Comparison of ENCODE assay signal across 10 mouse cellular contexts in genomic region chr6:30572456-30573311, GRCm38 (mm10). TPM values are rescaled to one million over a fixed set of nuclear protein-coding genes. Genes with fewer than 3 reads are reported as not detected.
DNase-seq lines count a peak whose midpoint lies in the region; ATAC-seq and TF ChIP-seq lines count a peak whose summit lies in the region.
"Had no signal": no experiment of that assay in that cellular context is flagged by ENCODE, and none has a peak within 500 bp of the region (broad histone marks: within the 10 kb centered on the region; RNA-seq: fewer than 3 reads in every experiment).

No protein-coding gene starts in this region.

- 26% methylated on average over 20 of the region's 20 CpGs for WGBS in heart, embryonic 13.5 days
- WGBS in stomach, embryonic 16.5 days, result 57% methylated on average over 20 of the region's 20 CpGs

- ATAC-seq in heart, embryonic 13.5 days (ENCODE audit: extremely low read depth, insufficient number of reproducible peaks, low FRiP score, low TSS enrichment), result peak; percentile 82
- peak; percentile 41; the same call in 1 of the 2 replicates for ATAC-seq in stomach, embryonic 16.5 days (ENCODE audit: insufficient read depth, low FRiP score)
- no peak for ATAC-seq in erythroid progenitor cell, adult 5-6 weeks (replicated peaks; ENCODE audit: low FRiP score, poor library complexity, severe bottlenecking)

- H3K4me3 ChIP-seq in testis, adult 2 months (ENCODE audit: control insufficient read depth, low read depth, low read length), result peak overlapping the region; percentile 20
- H3K4me3 ChIP-seq in heart, embryonic 13.5 days, result no peak overlapping the region
- no peak overlapping the region for H3K4me3 ChIP-seq in stomach, embryonic 16.5 days (replicated peaks; ENCODE audit: low read length)

- peak overlapping the region; percentile 72 for H3K9ac ChIP-seq in heart, embryonic 13.5 days
- H3K9ac ChIP-seq in stomach, embryonic 16.5 days (ENCODE audit: low read length), result no peak overlapping the region

- H3K4me1 ChIP-seq in testis, adult 2 months (ENCODE audit: control insufficient read depth, insufficient read depth, low read length), result peaks cover 6% of the 10 kb centered on the region
- peaks cover 63% of the 10 kb centered on the region for H3K4me1 ChIP-seq in heart, embryonic 13.5 days
- H3K4me1 ChIP-seq in stomach, embryonic 16.5 days (ENCODE audit: control insufficient read depth, insufficient read depth, low read length), result peaks cover 15% of the 10 kb centered on the region

- no peak for TF ChIP-seq CTCF in testis, adult 2 months (IDR thresholded peaks at IDR 0.05; ENCODE audit: control insufficient read depth, insufficient read depth, insufficient replicate concordance, low read depth, low read length)

- no peak overlapping the region for H3K27ac ChIP-seq in testis, adult 2 months (ENCODE audit: control insufficient read depth, insufficient read depth, low read depth, low read length)
- peak overlapping the region; percentile 95 for H3K27ac ChIP-seq in heart, embryonic 13.5 days (replicated peaks)
- peak overlapping the region; percentile 50 for H3K27ac ChIP-seq in stomach, embryonic 16.5 days (ENCODE audit: low read length)

- H3K36me3 ChIP-seq in testis, adult 2 months (ENCODE audit: control insufficient read depth, insufficient read depth, low read length), result no peaks in the 10 kb centered on the region
- no peaks in the 10 kb centered on the region for H3K36me3 ChIP-seq in heart, embryonic 13.5 days
- H3K36me3 ChIP-seq in stomach, embryonic 16.5 days (ENCODE audit: control insufficient read depth, insufficient read depth, low read length), result no peaks in the 10 kb centered on the region
- H3K36me3 ChIP-seq: G1E had no signal

- H3K27me3 ChIP-seq in testis, adult 2 months (ENCODE audit: control insufficient read depth, insufficient read depth, low read length), result no peaks in the 10 kb centered on the region
- no peaks in the 10 kb centered on the region for H3K27me3 ChIP-seq in heart, embryonic 13.5 days (replicated peaks)
- H3K27me3 ChIP-seq in stomach, embryonic 16.5 days (ENCODE audit: control insufficient read depth, insufficient read depth, low read length), result no peaks in the 10 kb centered on the region

- peak overlapping the region; percentile 44 for H3K4me2 ChIP-seq in heart, embryonic 13.5 days
- no peak overlapping the region for H3K4me2 ChIP-seq in stomach, embryonic 16.5 days (ENCODE audit: low read depth, low read length)

- H3K9me3 ChIP-seq in heart, embryonic 13.5 days, result no peaks in the 10 kb centered on the region
- no peaks in the 10 kb centered on the region for H3K9me3 ChIP-seq in stomach, embryonic 16.5 days (replicated peaks; ENCODE audit: control insufficient read depth, low read length)
- H3K9me3 ChIP-seq: G1E had no signal

- TF ChIP-seq POLR2A in testis, adult 2 months (IDR thresholded peaks at IDR 0.05; ENCODE audit: control insufficient read depth, low read depth, low read length), result no peak

- no peak for DNase-seq in testis, postnatal 14 days (ENCODE audit: low spot score)
- DNase-seq in left cerebral cortex, adult 11 months (ENCODE audit: low spot score), result peak; percentile 85
- peak; percentile 78 for DNase-seq in mesoderm, embryonic 11.5 days (ENCODE audit: low read depth, low spot score)
- no peak for DNase-seq in gastrocnemius, adult 8-10 months (ENCODE audit: low spot score in 2 of 2)

RNA-seq across cellular contexts. Expression of gene Cpa4, which starts 4.5 kb away (rescaled TPM):
- polyA plus RNA-seq in testis, adult 2 months (2012; rRNA removed), result 0.05 TPM in 1 of 2 replicates, not detected in the other
- 2.5 and 3.3 TPM in 2 replicates for polyA plus RNA-seq in heart, embryonic 13.5 days (2015; fragmentation: Nextera tagmentation; extraction: Ambion mirVana)
- 1.4 and 1.5 TPM in 2 replicates for polyA plus RNA-seq in stomach, embryonic 16.5 days (2015; fragmentation: Nextera tagmentation; extraction: Ambion mirVana)
- not detected in 2 replicates for total RNA-seq in erythroid progenitor cell, adult 5-6 weeks (2015; ENCODE audit: low replicate concordance)
- total RNA-seq in erythroid progenitor cell, adult 5-6 weeks (2017; ENCODE audit: low replicate concordance), result not detected in 2 replicates
- not detected for total RNA-seq in gastrocnemius, adult 8-10 months (2022)
- polyA plus RNA-seq: G1E; spleen, adult 2 months had no signal

RNA-seq across cellular contexts. Expression of gene Cpa2, which starts 31.3 kb away (rescaled TPM):
- 1.1 and 1.4 TPM in 2 replicates for polyA plus RNA-seq in testis, adult 2 months (2012; rRNA removed)
- polyA plus RNA-seq in heart, embryonic 13.5 days (2015; fragmentation: Nextera tagmentation; extraction: Ambion mirVana), result 4.6 and 6.9 TPM in 2 replicates
- 688 and 708 TPM in 2 replicates for polyA plus RNA-seq in stomach, embryonic 16.5 days (2015; fragmentation: Nextera tagmentation; extraction: Ambion mirVana)
- total RNA-seq in erythroid progenitor cell, adult 5-6 weeks (2015; ENCODE audit: low replicate concordance), result not detected in 2 replicates
- total RNA-seq in erythroid progenitor cell, adult 5-6 weeks (2017; ENCODE audit: low replicate concordance), result not detected in 2 replicates
- total RNA-seq in gastrocnemius, adult 8-10 months (2022), result under 1 TPM in 1 of 4 experiments, not detected in 3; 0.21 TPM
- total RNA-seq: G1E had no signal
- polyA plus RNA-seq: G1E had no signal

RNA-seq across cellular contexts. Expression of gene Cpa5, which starts 38.1 kb away (rescaled TPM):
- polyA plus RNA-seq in testis, adult 2 months (2012; rRNA removed), result 76.6 and 89.5 TPM in 2 replicates
- polyA plus RNA-seq in heart, embryonic 13.5 days (2015; fragmentation: Nextera tagmentation; extraction: Ambion mirVana), result 0.90 and 0.97 TPM in 2 replicates
- polyA plus RNA-seq in stomach, embryonic 16.5 days (2015; fragmentation: Nextera tagmentation; extraction: Ambion mirVana), result 0.21 and 0.24 TPM in 2 replicates
- total RNA-seq in erythroid progenitor cell, adult 5-6 weeks (2015; ENCODE audit: low replicate concordance), result not detected in 2 replicates
- not detected in 2 replicates for total RNA-seq in erythroid progenitor cell, adult 5-6 weeks (2017; ENCODE audit: low replicate concordance)
- not detected for total RNA-seq in gastrocnemius, adult 8-10 months (2022)
- total RNA-seq: G1E had no signal
- polyA plus RNA-seq: G1E; spleen, adult 2 months had no signal

Comparison
In these comparisons a context has a peak if more than half of its experiments do, and no peak if none do; other contexts are left out.
1. DNase-seq: peak in left cerebral cortex, adult 11 months (single experiment) and mesoderm, embryonic 11.5 days (single experiment); none in testis, postnatal 14 days (single experiment) and gastrocnemius, adult 8-10 months (0 of 2).
2. RNA of gene Cpa2, which starts 31.3 kb away (polyA plus RNA-seq): 688 to 708 TPM in stomach, embryonic 16.5 days; 4.6 to 6.9 TPM in heart, embryonic 13.5 days and 1.1 to 1.4 TPM in testis, adult 2 months; every median in the first group is over 10 times any median in the second.
3. RNA of gene Cpa5, which starts 38.1 kb away (polyA plus RNA-seq): 76.6 to 89.5 TPM in testis, adult 2 months; 0.90 to 0.97 TPM in heart, embryonic 13.5 days and 0.21 to 0.24 TPM in stomach, embryonic 16.5 days; every median in the first group is over 10 times any median in the second.